ENCODE assay signal across 8 mouse cellular contexts in the genomic region with DNA sequence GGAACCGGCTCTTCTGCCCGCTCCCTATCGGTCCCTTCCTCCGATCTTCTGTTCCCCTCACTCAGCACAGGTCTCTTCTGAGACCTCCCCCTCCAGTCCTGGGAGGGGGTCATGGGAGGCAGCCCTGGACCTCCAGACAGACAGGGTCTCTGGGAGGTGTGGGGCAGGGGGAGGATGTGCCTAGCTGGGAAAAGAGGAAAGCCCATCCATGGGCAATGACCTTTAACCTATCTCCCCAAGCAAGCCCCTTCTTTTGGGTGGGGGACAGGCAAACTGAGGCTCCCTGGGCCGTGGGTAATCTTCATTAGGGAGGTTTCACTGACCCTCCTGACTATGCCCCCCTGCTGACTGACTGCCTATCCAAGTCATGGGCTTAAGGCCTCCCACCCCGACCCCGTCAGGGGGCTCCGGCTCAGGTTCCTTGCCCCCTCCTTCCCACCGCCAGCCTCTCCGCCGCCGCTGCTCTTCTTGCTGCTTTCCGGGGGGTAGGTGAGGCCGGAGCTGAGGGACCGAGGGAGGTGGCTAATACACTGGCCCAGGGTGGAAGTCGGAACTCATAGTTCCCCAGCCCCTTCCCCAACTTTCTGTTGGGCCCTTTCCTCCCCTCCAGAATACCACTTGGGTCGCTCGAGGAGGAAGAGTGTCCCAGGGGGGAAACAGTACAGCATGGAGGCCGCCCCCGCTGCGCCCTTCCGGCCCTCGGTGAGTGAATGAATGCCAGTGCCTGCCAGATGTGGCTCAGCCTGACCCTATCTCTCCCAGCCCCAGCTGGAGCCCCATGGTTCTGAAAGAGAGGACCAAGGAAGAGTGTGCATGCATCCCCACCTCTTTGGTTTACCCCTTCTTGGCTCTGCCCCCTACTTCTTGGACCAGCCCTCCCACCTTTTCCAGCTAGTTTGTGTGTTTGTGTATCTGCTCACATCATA. TPM values are rescaled to one million over a fixed set of nuclear protein-coding genes. Genes with fewer than 3 reads are reported as not detected.
A peak's percentile ranks its signal among the peaks of the same experiment; 100 is the strongest.
DNase-seq lines count a peak whose midpoint lies in the region; ATAC-seq and TF ChIP-seq lines count a peak whose summit lies in the region.

No protein-coding gene starts in this region.

- no peak for TF ChIP-seq CTCF in lung, embryonic 14.5 days (IDR thresholded peaks at IDR 0.05; ENCODE audit: low read depth)

- 0 out of 2 replicates have a peak overlapping the region, but pooled peaks have one; percentile 2 for H3K27ac ChIP-seq in lung, embryonic 14.5 days (ENCODE audit: low read depth)
- peak overlapping the region; percentile 48; the same call in 1 of the 2 replicates for H3K27ac ChIP-seq in forebrain, embryonic 11.5 days (ENCODE audit: low read depth, low read length)
- H3K27ac ChIP-seq in intestine, embryonic 16.5 days (ENCODE audit: low read length) = no peak overlapping the region
- peak overlapping the region; percentile 72; the same call in 1 of the 2 replicates for H3K27ac ChIP-seq in neural tube, embryonic 15.5 days (replicated peaks)

- peak overlapping the region; percentile 55 for H3K9ac ChIP-seq in lung, embryonic 14.5 days
- peak overlapping the region; percentile 68 for H3K9ac ChIP-seq in forebrain, embryonic 11.5 days (ENCODE audit: low read length)
- peak overlapping the region; percentile 53 for H3K9ac ChIP-seq in intestine, embryonic 16.5 days (ENCODE audit: low read depth, low read length)
- H3K9ac ChIP-seq in neural tube, embryonic 15.5 days (replicated peaks) = peak overlapping the region; percentile 54

- no peaks in the 10 kb centered on the region for H3K27me3 ChIP-seq in lung, embryonic 14.5 days (ENCODE audit: insufficient read depth, low read length)
- H3K27me3 ChIP-seq in forebrain, embryonic 11.5 days (ENCODE audit: control insufficient read depth, insufficient read depth, low read length) = no peaks in the 10 kb centered on the region
- H3K27me3 ChIP-seq in intestine, embryonic 16.5 days (replicated peaks; ENCODE audit: control insufficient read depth, insufficient read depth, low read length) = no peaks in the 10 kb centered on the region; the same call in 1 of the 2 replicates
- H3K27me3 ChIP-seq in neural tube, embryonic 15.5 days (replicated peaks) = no peaks in the 10 kb centered on the region

- H3K9me3 ChIP-seq in lung, embryonic 14.5 days (ENCODE audit: low read depth, low read length) = no peaks in the 10 kb centered on the region
- H3K9me3 ChIP-seq in forebrain, embryonic 11.5 days (ENCODE audit: control insufficient read depth, low read length) = no peaks in the 10 kb centered on the region
- H3K9me3 ChIP-seq in intestine, embryonic 16.5 days (ENCODE audit: control insufficient read depth, low read length) = no peaks in the 10 kb centered on the region
- no peaks in the 10 kb centered on the region for H3K9me3 ChIP-seq in neural tube, embryonic 15.5 days (replicated peaks)

- WGBS in lung, embryonic 14.5 days = 10% methylated on average over 23 of the region's 23 CpGs
- 2% methylated on average over 23 of the region's 23 CpGs for WGBS in forebrain, embryonic 11.5 days
- WGBS in intestine, embryonic 16.5 days = 19% methylated on average over 22 of the region's 23 CpGs
- WGBS in neural tube, embryonic 15.5 days = 11% methylated on average over 23 of the region's 23 CpGs

- DNase-seq in lung, embryonic 14.5 days = peak; percentile 17
- DNase-seq in lung, postnatal 10 days = no peak
- no peak for DNase-seq in forebrain, embryonic 11.5 days (ENCODE audit: low spot score)
- no peak for DNase-seq in layer of hippocampus, adult 9-10 months (ENCODE audit: low spot score)
- DNase-seq in spleen, postnatal 10 days (ENCODE audit: low spot score in 2 of 2) = no peak
- no peak for DNase-seq in adrenal gland, postnatal 4 days (ENCODE audit: low spot score in 2 of 2)

- peak overlapping the region; percentile 77 for H3K4me2 ChIP-seq in lung, embryonic 14.5 days
- peak overlapping the region; percentile 65 for H3K4me2 ChIP-seq in forebrain, embryonic 11.5 days (ENCODE audit: low read depth, low read length, severe bottlenecking)
- peak overlapping the region; percentile 55 for H3K4me2 ChIP-seq in intestine, embryonic 16.5 days (ENCODE audit: low read depth, low read length)
- H3K4me2 ChIP-seq in neural tube, embryonic 15.5 days = peak overlapping the region; percentile 78

- peaks cover 26% of the 10 kb centered on the region; the same call in 1 of the 2 replicates for H3K36me3 ChIP-seq in lung, embryonic 14.5 days (ENCODE audit: insufficient read depth)
- H3K36me3 ChIP-seq in forebrain, embryonic 11.5 days (ENCODE audit: control insufficient read depth, insufficient read depth, low read length) = peaks cover 15% of the 10 kb centered on the region; the same call in 1 of the 2 replicates
- 0 out of 2 replicates have a peak, but pooled peaks cover 4% of the 10 kb centered on the region for H3K36me3 ChIP-seq in intestine, embryonic 16.5 days (ENCODE audit: control insufficient read depth, insufficient read depth, low read length)
- H3K36me3 ChIP-seq in neural tube, embryonic 15.5 days = peaks cover 25% of the 10 kb centered on the region

- peaks cover 38% of the 10 kb centered on the region for H3K4me1 ChIP-seq in lung, embryonic 14.5 days (ENCODE audit: insufficient read depth)
- peaks cover 44% of the 10 kb centered on the region for H3K4me1 ChIP-seq in forebrain, embryonic 11.5 days (replicated peaks; ENCODE audit: control insufficient read depth, insufficient read depth, low read length)
- peaks cover 51% of the 10 kb centered on the region for H3K4me1 ChIP-seq in intestine, embryonic 16.5 days (ENCODE audit: control insufficient read depth, insufficient read depth, low read length)
- H3K4me1 ChIP-seq in neural tube, embryonic 15.5 days = peaks cover 62% of the 10 kb centered on the region

- ATAC-seq in lung, embryonic 14.5 days (ENCODE audit: insufficient read depth) = peak; percentile 39
- ATAC-seq in forebrain, embryonic 11.5 days (replicated peaks; ENCODE audit: low FRiP score) = no peak
- no peak for ATAC-seq in intestine, embryonic 16.5 days
- ATAC-seq in neural tube, embryonic 15.5 days (ENCODE audit: low FRiP score) = no peak

- peak overlapping the region; percentile 38 for H3K4me3 ChIP-seq in lung, embryonic 14.5 days (ENCODE audit: low read depth, low read length)
- H3K4me3 ChIP-seq in forebrain, embryonic 11.5 days (ENCODE audit: low read depth, low read length) = peak overlapping the region; percentile 38
- H3K4me3 ChIP-seq in intestine, embryonic 16.5 days (ENCODE audit: low read length) = peak overlapping the region; percentile 36
- peak overlapping the region; percentile 68 for H3K4me3 ChIP-seq in neural tube, embryonic 15.5 days (replicated peaks)

RNA-seq across cellular contexts. Expression of a gene that starts 11.2 kb away (rescaled TPM):
- polyA plus RNA-seq in lung, embryonic 14.5 days (2014; fragmentation: Nextera tagmentation; extraction: Ambion mirVana) = 1.8 and 2.0 TPM in 2 replicates
- polyA plus RNA-seq in forebrain, embryonic 11.5 days (2014; fragmentation: Nextera tagmentation; extraction: Ambion mirVana) = 3.2 and 4.2 TPM in 2 replicates
- 0.66 and 1.1 TPM in 2 replicates for polyA plus RNA-seq in intestine, embryonic 16.5 days (2015; fragmentation: Nextera tagmentation; extraction: Ambion mirVana)
- 3.7 and 3.8 TPM in 2 replicates for polyA plus RNA-seq in neural tube, embryonic 15.5 days (2015; fragmentation: Nextera tagmentation; extraction: Ambion mirVana)
- total RNA-seq in adrenal gland, postnatal 4 days (2021) = 10 to 100 TPM; 29.7 to 37.1 TPM

RNA-seq across cellular contexts. Expression of a gene that starts 12.8 kb away (rescaled TPM):
- 163 TPM in 2 replicates for polyA plus RNA-seq in lung, embryonic 14.5 days (2014; fragmentation: Nextera tagmentation; extraction: Ambion mirVana)
- polyA plus RNA-seq in forebrain, embryonic 11.5 days (2014; fragmentation: Nextera tagmentation; extraction: Ambion mirVana) = 141 and 154 TPM in 2 replicates
- polyA plus RNA-seq in intestine, embryonic 16.5 days (2015; fragmentation: Nextera tagmentation; extraction: Ambion mirVana) = 294 and 314 TPM in 2 replicates
- polyA plus RNA-seq in neural tube, embryonic 15.5 days (2015; fragmentation: Nextera tagmentation; extraction: Ambion mirVana) = 141 and 152 TPM in 2 replicates
- 100 to 1,000 TPM; 127 to 132 TPM for total RNA-seq in adrenal gland, postnatal 4 days (2021)

RNA-seq across cellular contexts. Expression of a gene that starts 19.4 kb away (rescaled TPM):
- polyA plus RNA-seq in lung, embryonic 14.5 days (2014; fragmentation: Nextera tagmentation; extraction: Ambion mirVana) = 5.1 and 7.5 TPM in 2 replicates
- 4.5 and 4.9 TPM in 2 replicates for polyA plus RNA-seq in forebrain, embryonic 11.5 days (2014; fragmentation: Nextera tagmentation; extraction: Ambion mirVana)
- polyA plus RNA-seq in intestine, embryonic 16.5 days (2015; fragmentation: Nextera tagmentation; extraction: Ambion mirVana) = 6.8 and 8.0 TPM in 2 replicates
- polyA plus RNA-seq in neural tube, embryonic 15.5 days (2015; fragmentation: Nextera tagmentation; extraction: Ambion mirVana) = 27.5 and 30.5 TPM in 2 replicates
- total RNA-seq in adrenal gland, postnatal 4 days (2021) = 10 to 100 TPM; 32.0 to 33.4 TPM

RNA-seq across cellular contexts. Expression of a gene that starts 20.8 kb away (rescaled TPM):
- 13.3 TPM in 2 replicates for polyA plus RNA-seq in lung, embryonic 14.5 days (2014; fragmentation: Nextera tagmentation; extraction: Ambion mirVana)
- 13.7 and 13.9 TPM in 2 replicates for polyA plus RNA-seq in forebrain, embryonic 11.5 days (2014; fragmentation: Nextera tagmentation; extraction: Ambion mirVana)
- polyA plus RNA-seq in intestine, embryonic 16.5 days (2015; fragmentation: Nextera tagmentation; extraction: Ambion mirVana) = 13.8 and 14.8 TPM in 2 replicates
- 15.9 and 16.0 TPM in 2 replicates for polyA plus RNA-seq in neural tube, embryonic 15.5 days (2015; fragmentation: Nextera tagmentation; extraction: Ambion mirVana)
- total RNA-seq in adrenal gland, postnatal 4 days (2021) = 1 to 10 TPM; 8.0 to 9.6 TPM

RNA-seq across cellular contexts. Expression of a gene that starts 35.3 kb away (rescaled TPM):
- 6.3 and 9.6 TPM in 2 replicates for polyA plus RNA-seq in lung, embryonic 14.5 days (2014; fragmentation: Nextera tagmentation; extraction: Ambion mirVana)
- polyA plus RNA-seq in forebrain, embryonic 11.5 days (2014; fragmentation: Nextera tagmentation; extraction: Ambion mirVana) = 11.1 and 11.3 TPM in 2 replicates
- 5.3 and 6.5 TPM in 2 replicates for polyA plus RNA-seq in intestine, embryonic 16.5 days (2015; fragmentation: Nextera tagmentation; extraction: Ambion mirVana)
- 2.3 and 3.5 TPM in 2 replicates for polyA plus RNA-seq in neural tube, embryonic 15.5 days (2015; fragmentation: Nextera tagmentation; extraction: Ambion mirVana)
- total RNA-seq in adrenal gland, postnatal 4 days (2021) = 10 to 100 TPM; 11.8 to 12.2 TPM
